Mouse (Mus musculus) forebrain, embryonic 10.5 days (tissue): ENCODE measurements at regions not wholly inside any gene's neighbourhood (a gene's known extent, or its start where the extent isn't known, plus 50 kb on each side); places are given as distances from the start of the nearest gene placed in this dataset.
A peak's percentile ranks its signal among the peaks of the same experiment; 100 is the strongest.

Source experiments
- DNase-seq: peaks from one replicate; pipeline ENCODE4 v3.0.0-alpha.2; 2017; ENCODE audit warnings: low spot score; ENCODE audit errors: extremely low spot score
- H3K27ac ChIP-seq: fragments of 300-500 bp; sonication (generic); 2 replicates; pipeline ENCODE4 v1.5.1; 2016; ENCODE audit warnings: mild to moderate bottlenecking
- H3K27me3 ChIP-seq: fragments of 300-500 bp; sonication (generic); 2 replicates; pipeline ENCODE4 v1.6.1; 2016; ENCODE audit warnings: mild to moderate bottlenecking; ENCODE audit not compliant: poor library complexity, severe bottlenecking
- H3K36me3 ChIP-seq: fragments of 300-500 bp; sonication (generic); replicated peaks from 2 replicates; pipeline ENCODE4 v1.6.1; 2016; ENCODE audit warnings: mild to moderate bottlenecking, moderate library complexity
- H3K4me1 ChIP-seq: fragments of 300-500 bp; sonication (generic); 2 replicates; pipeline ENCODE4 v1.6.1; 2016
- H3K4me3 ChIP-seq: fragments of 300-500 bp; sonication (generic); 2 replicates; pipeline ENCODE4 v1.5.1; 2016; ENCODE audit warnings: mild to moderate bottlenecking, moderate library complexity
- H3K9me3 ChIP-seq: fragments of 300-500 bp; sonication (generic); 2 replicates; pipeline ENCODE4 v1.6.1; 2016; ENCODE audit warnings: mild to moderate bottlenecking, moderate library complexity
- WGBS: fragments of 180-500 bp; shearing (Covaris S2); methylation state at CpG from one replicate; pipeline ENCODE4 v1.1.7; 2016; 5-methylcytosine and 5-hydroxymethylcytosine counted together

- Histone ChIP-seq H3K9me3 (no peaks in the 10 kb centered on the region), H3K4me1 (no peaks in the 10 kb centered on the region), H3K27me3 (no peaks in the 10 kb centered on the region), H3K36me3 (no peaks in the 10 kb centered on the region), H3K27ac (no peak overlapping the region), H3K4me3 (no peak overlapping the region)
- DNase-seq, result no peak
- WGBS, result 68% methylated on average over 8 of the region's 8 CpGs
Measured at GRCm38 (mm10) chr14:72027362-72028020, 464.1 kb downstream of the Gm9195 start.

GRCm38 (mm10) chr14:72004371-72004770 lies 487.3 kb downstream of the Gm9195 start:
- DNase-seq, result no peak
- H3K27me3 ChIP-seq, result no peaks in the 10 kb centered on the region
- H3K4me1 ChIP-seq, result no peaks in the 10 kb centered on the region
- H3K4me3 ChIP-seq, result no peak overlapping the region
- H3K27ac ChIP-seq, result no peak overlapping the region
- H3K9me3 ChIP-seq, result no peaks in the 10 kb centered on the region
- 89% methylated on average over 2 of the region's 2 CpGs for WGBS
- no peaks in the 10 kb centered on the region for H3K36me3 ChIP-seq

DNA sequence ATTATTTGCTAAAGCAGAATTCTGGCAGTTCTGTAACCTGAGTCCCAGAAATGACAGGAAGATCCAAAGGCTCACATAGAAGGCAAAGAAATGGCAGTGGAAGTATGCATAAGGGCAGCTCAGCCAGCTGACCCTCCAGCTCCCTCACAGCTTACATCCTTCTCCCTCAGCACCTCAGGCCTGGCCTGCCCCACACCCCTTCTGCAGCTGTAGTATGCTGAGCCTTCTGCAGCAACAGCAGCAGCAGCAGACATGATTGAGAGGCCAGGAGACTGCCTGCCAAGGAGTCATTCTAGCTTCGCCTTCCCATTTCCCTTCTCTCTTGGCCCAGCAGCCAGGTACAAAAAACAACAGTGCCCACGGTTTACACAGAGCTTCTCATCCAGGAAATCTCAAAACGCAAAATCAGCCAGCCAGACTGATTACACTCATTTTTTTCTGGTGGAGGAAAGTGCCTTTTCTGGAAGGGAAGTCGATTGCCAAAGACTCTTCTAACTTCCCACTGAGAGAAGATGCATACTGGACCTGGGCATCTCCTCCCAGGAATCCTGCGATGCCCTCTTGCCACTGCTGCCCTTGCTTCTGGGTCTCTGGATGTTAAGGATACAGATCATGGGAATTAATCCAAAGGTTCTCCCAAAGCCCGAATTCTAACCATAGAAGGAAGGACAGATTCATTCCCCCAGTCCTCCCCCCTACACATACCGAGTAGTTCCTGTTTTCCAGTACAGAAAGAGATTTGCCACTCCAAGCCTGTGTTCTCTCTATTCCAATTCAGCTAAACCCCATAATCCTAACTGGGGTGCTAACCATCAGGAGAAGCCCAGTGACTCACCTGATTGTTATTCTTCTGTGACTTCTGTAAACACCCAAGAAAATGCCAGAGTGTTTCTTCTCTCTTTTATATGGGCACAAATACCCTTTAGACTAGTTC lies 489.2 kb downstream of the Gm9195 start:
- DNase-seq, result no peak
- H3K4me1 ChIP-seq, result no peaks in the 10 kb centered on the region
- H3K27ac ChIP-seq, result no peak overlapping the region
- 73% methylated on average over 7 of the region's 7 CpGs for WGBS
- H3K9me3 ChIP-seq, result no peaks in the 10 kb centered on the region
- H3K27me3 ChIP-seq, result no peaks in the 10 kb centered on the region
- H3K36me3 ChIP-seq, result no peaks in the 10 kb centered on the region
- no peak overlapping the region for H3K4me3 ChIP-seq

DNA sequence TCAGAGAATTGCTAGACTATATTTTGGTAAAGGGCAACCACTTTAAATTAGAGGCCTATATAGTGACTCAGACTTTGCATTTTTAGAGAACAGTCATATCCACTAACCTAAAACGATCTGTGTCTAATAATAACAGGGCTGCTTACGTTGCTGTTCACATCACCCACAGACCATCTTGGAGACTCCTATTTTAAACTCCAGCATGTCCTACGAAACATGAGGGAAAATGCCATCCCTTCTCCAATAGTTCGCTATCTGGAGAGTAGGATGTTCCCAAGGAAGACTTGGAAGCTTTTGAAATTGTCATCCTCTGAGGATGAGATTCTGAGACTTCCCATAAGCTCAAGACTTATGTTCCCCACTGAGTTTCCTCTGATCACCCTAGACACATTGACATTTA lies 518.6 kb downstream of the Gm9195 start:
- WGBS, result 95% methylated on average over 4 of the region's 4 CpGs
- Histone ChIP-seq H3K36me3 (no peaks in the 10 kb centered on the region), H3K27ac (no peak overlapping the region), H3K4me3 (no peak overlapping the region), H3K27me3 (no peaks in the 10 kb centered on the region), H3K9me3 (no peaks in the 10 kb centered on the region), H3K4me1 (peaks cover 2% of the 10 kb centered on the region; the same call in 1 of the 2 replicates)
- DNase-seq, result no peak

GRCm38 (mm10) chr14:71972521-71972920 lies 519.1 kb downstream of the Gm9195 start:
- no peak for DNase-seq
- 93% methylated on average over 1 of the region's 1 CpGs for WGBS
- no peaks in the 10 kb centered on the region for H3K9me3 ChIP-seq
- H3K4me1 ChIP-seq, result peaks cover 7% of the 10 kb centered on the region; the same call in 1 of the 2 replicates
- H3K27me3 ChIP-seq, result no peaks in the 10 kb centered on the region
- no peaks in the 10 kb centered on the region for H3K36me3 ChIP-seq
- no peak overlapping the region for H3K4me3 ChIP-seq
- H3K27ac ChIP-seq, result no peak overlapping the region

DNA sequence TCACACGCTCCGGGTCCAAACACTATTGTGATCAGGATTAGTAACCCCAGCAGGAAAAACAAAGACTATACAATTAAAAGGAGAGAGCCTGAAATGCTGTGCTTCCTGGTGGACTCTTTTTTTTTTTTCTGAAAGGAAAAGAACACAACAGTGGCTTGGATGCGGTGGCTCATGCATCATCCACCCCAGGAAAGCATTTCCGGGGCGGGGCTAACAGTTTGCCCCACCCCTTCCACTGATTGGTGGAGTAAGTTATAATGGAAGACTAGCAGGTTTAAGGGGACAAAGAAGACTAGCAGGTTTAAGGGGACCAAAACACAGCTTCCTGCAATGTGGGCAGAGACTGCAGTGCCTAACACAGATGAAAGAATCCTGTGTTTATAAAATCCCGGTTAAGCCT lies 524.0 kb downstream of the Gm9195 start:
- peaks cover 18% of the 10 kb centered on the region for H3K27me3 ChIP-seq
- H3K4me1 ChIP-seq, result peaks cover 26% of the 10 kb centered on the region
- 54% methylated on average over 6 of the region's 6 CpGs for WGBS
- no peaks in the 10 kb centered on the region for H3K9me3 ChIP-seq
- DNase-seq, result peak; percentile 16
- no peak overlapping the region for H3K27ac ChIP-seq
- H3K36me3 ChIP-seq, result no peaks in the 10 kb centered on the region
- H3K4me3 ChIP-seq, result no peak overlapping the region

- peak; percentile 30 for DNase-seq
- WGBS, result 3% methylated on average over 4 of the region's 4 CpGs
- H3K9me3 ChIP-seq, result no peaks in the 10 kb centered on the region
- peaks cover 26% of the 10 kb centered on the region for H3K4me1 ChIP-seq
- no peak overlapping the region for H3K4me3 ChIP-seq
- H3K36me3 ChIP-seq, result no peaks in the 10 kb centered on the region
- peaks cover 18% of the 10 kb centered on the region for H3K27me3 ChIP-seq
- no peak overlapping the region for H3K27ac ChIP-seq
Measured at GRCm38 (mm10) chr14:71963389-71964169, 528.1 kb downstream of the Gm9195 start.

- H3K4me3 ChIP-seq, result no peak overlapping the region
- H3K27me3 ChIP-seq, result no peaks in the 10 kb centered on the region
- WGBS, result 94% methylated on average over 2 of the region's 2 CpGs
- H3K4me1 ChIP-seq, result 0 out of 2 replicates have a peak, but pooled peaks cover 4% of the 10 kb centered on the region
- no peak overlapping the region for H3K27ac ChIP-seq
- no peak for DNase-seq
- no peaks in the 10 kb centered on the region for H3K9me3 ChIP-seq
- H3K36me3 ChIP-seq, result no peaks in the 10 kb centered on the region
Measured at GRCm38 (mm10) chr14:71948701-71949100, 542.9 kb downstream of the Gm9195 start.

GRCm38 (mm10) chr14:71937157-71937485 lies 554.5 kb downstream of the Gm9195 start:
- no peak overlapping the region for H3K4me3 ChIP-seq
- no peaks in the 10 kb centered on the region for H3K36me3 ChIP-seq
- WGBS, result 81% methylated on average over 2 of the region's 2 CpGs
- peaks cover 24% of the 10 kb centered on the region for H3K27me3 ChIP-seq
- peaks cover 10% of the 10 kb centered on the region; the same call in 1 of the 2 replicates for H3K4me1 ChIP-seq
- no peaks in the 10 kb centered on the region for H3K9me3 ChIP-seq
- no peak for DNase-seq
- H3K27ac ChIP-seq, result no peak overlapping the region

DNA sequence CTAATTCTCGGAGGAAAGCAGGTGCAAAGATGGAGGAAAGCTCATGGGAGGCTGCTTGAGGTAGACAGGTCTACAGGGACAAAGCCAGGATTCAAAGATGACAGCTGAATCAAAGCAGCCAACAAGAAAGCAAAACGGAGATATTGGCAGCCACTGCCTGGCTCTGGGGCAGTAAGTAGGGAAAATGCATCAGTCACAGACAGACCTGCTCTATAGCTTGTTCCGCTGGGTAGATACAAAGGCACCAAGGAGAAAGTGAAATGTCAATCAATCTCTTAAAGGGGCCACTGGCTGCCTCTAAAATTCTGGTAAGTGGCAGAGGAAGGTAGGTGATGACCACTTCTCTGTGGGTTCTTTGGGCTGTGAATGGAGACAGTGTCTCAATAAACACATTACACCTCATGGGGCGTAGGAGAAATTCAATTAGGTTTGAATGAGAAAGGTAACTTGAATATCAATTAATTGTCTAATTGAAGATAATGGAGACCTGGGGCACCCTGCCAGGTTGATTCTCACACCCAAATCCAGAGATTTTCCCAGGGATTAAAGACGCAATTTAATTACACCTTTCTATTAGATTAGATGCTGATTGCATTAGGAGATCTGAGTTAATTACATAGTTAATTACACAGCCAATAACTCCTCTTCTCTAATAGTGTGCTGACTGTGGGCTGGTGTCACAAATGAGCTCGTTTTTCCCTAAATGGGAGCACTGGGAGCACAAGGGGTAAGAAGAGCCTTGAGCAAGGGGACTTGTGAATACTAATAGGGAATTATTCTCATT lies 555.1 kb downstream of the Gm9195 start:
- Histone ChIP-seq H3K36me3 (no peaks in the 10 kb centered on the region), H3K4me1 (peaks cover 10% of the 10 kb centered on the region; the same call in 1 of the 2 replicates), H3K27me3 (peaks cover 24% of the 10 kb centered on the region), H3K4me3 (no peak overlapping the region), H3K9me3 (no peaks in the 10 kb centered on the region), H3K27ac (no peak overlapping the region)
- DNase-seq, result no peak
- WGBS, result 33% methylated on average over 6 of the region's 6 CpGs

DNA sequence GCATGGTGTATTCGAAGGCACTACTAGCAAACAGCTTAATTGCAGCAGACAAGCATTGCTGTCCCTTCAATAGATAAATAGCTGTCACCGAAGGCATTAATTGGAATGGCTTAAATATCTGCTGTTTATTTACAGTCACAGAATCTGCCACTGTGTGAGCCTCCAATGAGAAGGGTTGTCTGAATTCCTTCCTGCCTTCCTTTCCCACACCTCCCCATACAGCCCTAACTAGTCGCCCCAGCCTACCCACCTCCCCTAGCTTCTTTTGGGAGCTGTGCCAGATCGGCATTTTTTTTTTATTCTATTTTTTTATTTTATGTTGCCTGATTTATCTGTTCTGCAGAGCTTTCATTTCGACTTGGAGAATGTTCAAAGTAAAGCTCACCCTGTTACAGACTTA lies 575.7 kb downstream of the Gm9195 start:
- no peak for DNase-seq
- Histone ChIP-seq H3K27ac (no peak overlapping the region), H3K4me1 (peaks cover 8% of the 10 kb centered on the region), H3K36me3 (no peaks in the 10 kb centered on the region), H3K27me3 (no peaks in the 10 kb centered on the region), H3K9me3 (no peaks in the 10 kb centered on the region), H3K4me3 (no peak overlapping the region)
- 84% methylated on average over 5 of the region's 5 CpGs for WGBS

DNA sequence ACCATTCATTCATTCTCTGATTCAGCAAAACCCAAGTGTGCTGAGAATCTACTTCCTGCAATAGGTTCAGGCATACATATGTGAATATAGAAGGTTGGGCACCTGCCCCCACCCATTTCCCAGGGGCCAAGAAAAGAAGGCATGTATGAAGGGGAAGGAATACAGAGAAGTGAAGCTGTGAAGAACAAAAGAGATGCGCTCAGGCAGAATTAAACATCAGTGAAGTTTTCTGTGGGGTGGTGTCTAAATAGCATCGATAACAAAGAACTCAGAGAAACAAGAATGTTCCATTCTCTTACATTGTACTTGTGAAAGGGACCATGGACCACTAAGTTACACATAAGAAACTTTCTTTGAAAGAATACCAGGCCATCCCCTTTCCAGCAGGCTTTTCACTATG lies 580.7 kb downstream of the Gm9195 start:
- Histone ChIP-seq H3K9me3 (no peaks in the 10 kb centered on the region), H3K4me3 (no peak overlapping the region), H3K4me1 (peaks cover 9% of the 10 kb centered on the region), H3K27ac (no peak overlapping the region), H3K27me3 (no peaks in the 10 kb centered on the region), H3K36me3 (no peaks in the 10 kb centered on the region)
- DNase-seq, result no peak
- WGBS, result 77% methylated on average over 2 of the region's 2 CpGs
